Mouse (Mus musculus) lung, adult 2 months (tissue): ENCODE data around the gene E130311K13Rik. TPM values are rescaled to one million over a fixed set of nuclear protein-coding genes. Genes with fewer than 3 reads are reported as not detected.
A peak's percentile ranks its signal among the peaks of the same experiment; 100 is the strongest.

Source experiments
- DNase-seq: peaks from one replicate; pipeline ENCODE4 v3.0.0; 2022
- H3K4me1 ChIP-seq: fragments of 200-500 bp; 2 replicates; pipeline ENCODE4 v1.6.1; 2011; ENCODE audit warnings: low read length; ENCODE audit not compliant: control insufficient read depth, insufficient read depth
- H3K4me3 ChIP-seq: fragments of 200-500 bp; replicated peaks from 2 replicates; pipeline ENCODE3; 2011; ENCODE audit warnings: low read depth, mild to moderate bottlenecking, control low read depth, low read length; ENCODE audit errors: extremely low read depth
- CTCF ChIP-seq: fragments of 200-500 bp; IDR thresholded peaks from 2 replicates; pipeline ENCODE4 v1.5.1; 2011; ENCODE audit warnings: mild to moderate bottlenecking, low read length, control low read depth; ENCODE audit not compliant: insufficient read depth
- POLR2A ChIP-seq: fragments of 200-500 bp; IDR thresholded peaks from 2 replicates; pipeline ENCODE4 v1.6.1; 2011; ENCODE audit warnings: low read depth, mild to moderate bottlenecking, control low read depth, low read length, borderline replicate concordance; ENCODE audit errors: extremely low read depth
- WGBS: fragments of 180-500 bp; shearing (Covaris S2); methylation state at CpG from one replicate; pipeline ENCODE4 v1.1.7; 2018; 5-methylcytosine and 5-hydroxymethylcytosine counted together
- polyA plus RNA-seq: library from polyadenylated mRNA; depleted of rRNA; stranded (reverse); fragments of >200 nt; gene quantifications from 2 replicates; pipeline ENCODE4 v1.2.3, GENCODE M21; 2012; rRNA removed

The E130311K13Rik gene
- 2.5 and 3.4 TPM in 2 replicates for polyA plus RNA-seq

GRCm38 (mm10) chr3:63928878-63929859, at the start of gene E130311K13Rik:
Gene E130311K13Rik (minus strand): TSS chr3:63929472.
- TF ChIP-seq CTCF (peak; percentile 43; the same call in 1 of the 2 replicates), POLR2A (peak; percentile 52; the same call in 1 of the 2 replicates)
- 5% methylated on average over 48 of the region's 48 CpGs for WGBS
- H3K4me1 ChIP-seq, result no peaks in the 10 kb centered on the region
- H3K4me3 ChIP-seq, result peak within 1 kb of the TSS; percentile 71
- peak; percentile 91 for DNase-seq

GRCm38 (mm10) chr3:63977895-63978294, 48.6 kb upstream of the E130311K13Rik start:
- peaks cover 6% of the 10 kb centered on the region for H3K4me1 ChIP-seq
- DNase-seq, result no peak
- 82% methylated on average over 4 of the region's 4 CpGs for WGBS
- no peak for TF ChIP-seq CTCF
- no peak for TF ChIP-seq POLR2A
- H3K4me3 ChIP-seq, result no peak overlapping the region

GRCm38 (mm10) chr3:63975955-63976908, 47.0 kb upstream of the E130311K13Rik start, which contains the start of gene Gmps:
Gene Gmps (plus strand): TSS chr3:63976106.
- peak; percentile 90 for DNase-seq
- under 1% methylated on average over 67 of the region's 67 CpGs for WGBS
- Histone ChIP-seq H3K4me3 (peak within 1 kb of the TSS; percentile 93), H3K4me1 (peaks cover 6% of the 10 kb centered on the region)
- TF ChIP-seq POLR2A (peak; percentile 82; the same call in 1 of the 2 replicates), CTCF (no peak)

- no peak for DNase-seq
- no peak for TF ChIP-seq CTCF
- no peak for TF ChIP-seq POLR2A
- no peak overlapping the region for H3K4me3 ChIP-seq
- peaks cover 8% of the 10 kb centered on the region; the same call in 1 of the 2 replicates for H3K4me1 ChIP-seq
- WGBS, result 75% methylated on average over 2 of the region's 2 CpGs
These were observed 36.7 kb upstream of the E130311K13Rik start for GRCm38 (mm10) chr3:63965929-63966328.

- no peak for TF ChIP-seq CTCF
- no peak for TF ChIP-seq POLR2A
- Histone ChIP-seq H3K4me3 (no peak overlapping the region), H3K4me1 (peaks cover 8% of the 10 kb centered on the region; the same call in 1 of the 2 replicates)
- no peak for DNase-seq
- WGBS, result 77% methylated on average over 6 of the region's 6 CpGs
These were observed 35.6 kb upstream of the E130311K13Rik start for GRCm38 (mm10) chr3:63964922-63965249.

- WGBS, result under 1% methylated on average over 69 of the region's 69 CpGs
- peaks cover 8% of the 10 kb centered on the region; the same call in 1 of the 2 replicates for H3K4me1 ChIP-seq
- peak; percentile 70; the same call in 1 of the 2 replicates for TF ChIP-seq POLR2A
- no peak for TF ChIP-seq CTCF
- peak; percentile 98 for DNase-seq
- peak within 1 kb of the TSS; percentile 81 for H3K4me3 ChIP-seq
These were observed 35.0 kb upstream of the E130311K13Rik start, which contains the start of gene Slc33a1 for GRCm38 (mm10) chr3:63964100-63964921. Gene Slc33a1 (minus strand): TSS chr3:63964768.

- peaks cover 8% of the 10 kb centered on the region; the same call in 1 of the 2 replicates for H3K4me1 ChIP-seq
- TF ChIP-seq CTCF (no peak), POLR2A (no peak)
- WGBS, result 3% methylated on average over 25 of the region's 25 CpGs
- peak overlapping the region; percentile 81 for H3K4me3 ChIP-seq
- DNase-seq, result peak; percentile 10
These were observed 34.3 kb upstream of the E130311K13Rik start for GRCm38 (mm10) chr3:63963421-63964099.

GRCm38 (mm10) chr3:63949837-63950236, 20.6 kb upstream of the E130311K13Rik start:
- DNase-seq, result no peak
- H3K4me3 ChIP-seq, result no peak overlapping the region
- no peak for TF ChIP-seq CTCF
- TF ChIP-seq POLR2A, result no peak
- 79% methylated on average over 3 of the region's 3 CpGs for WGBS
- H3K4me1 ChIP-seq, result no peaks in the 10 kb centered on the region
